Mouse (Mus musculus) limb, embryonic 12.5 days (tissue): ENCODE results near the gene Srcin1. TPM values are rescaled to one million over a fixed set of nuclear protein-coding genes. Genes with fewer than 3 reads are reported as not detected.

Experiments
- polyA plus RNA-seq: library from polyadenylated mRNA; unstranded; fragments of >200 nt; fragmentation: Nextera tagmentation; extraction: Ambion mirVana; gene quantifications from 2 replicates; pipeline ENCODE4 v1.2.1, GENCODE M21; 2016

Gene Srcin1
- polyA plus RNA-seq, 1 experiment from 2014 or later, result 0.79 TPM

Other genes starting within 250 kb of the Srcin1 start
- gene Gpr179, start 224.1 kb downstream of the Srcin1 start, polyA plus RNA-seq, result 0.05 and 0.14 TPM in 2 replicates
- 5.1 and 5.5 TPM in 2 replicates for gene Socs7, start 213.6 kb downstream of the Srcin1 start, polyA plus RNA-seq
- gene Arhgap23, start 160.7 kb downstream of the Srcin1 start, polyA plus RNA-seq, result 7.3 and 7.4 TPM in 2 replicates
- gene 4933428G20Rik, start 75.8 kb downstream of the Srcin1 start, polyA plus RNA-seq, result 0.36 and 1.4 TPM in 2 replicates
- 16.4 and 16.9 TPM in 2 replicates for gene Epop, start 53.5 kb upstream of the Srcin1 start, polyA plus RNA-seq
- gene Mllt6, start 87.2 kb upstream of the Srcin1 start, polyA plus RNA-seq, result 2.8 and 2.9 TPM in 2 replicates
- 10.0 and 11.3 TPM in 2 replicates for gene Cisd3, start 109.6 kb upstream of the Srcin1 start, polyA plus RNA-seq
- gene Pcgf2, start 124.3 kb upstream of the Srcin1 start, polyA plus RNA-seq, result 20.2 and 20.3 TPM in 2 replicates
- gene Psmb3, start 127.2 kb upstream of the Srcin1 start, polyA plus RNA-seq, result 481 TPM in 2 replicates
- 2.2 and 2.7 TPM in 2 replicates for gene Pip4k2b, start 168.5 kb upstream of the Srcin1 start, polyA plus RNA-seq
- gene Cwc25, start 190.4 kb upstream of the Srcin1 start, polyA plus RNA-seq, result 24.6 and 25.6 TPM in 2 replicates
- gene 1700001P01Rik, start 199.7 kb upstream of the Srcin1 start, polyA plus RNA-seq, result 0.37 TPM in 1 of 2 replicates, not detected in the other
- gene Rpl23, start 206.3 kb upstream of the Srcin1 start, polyA plus RNA-seq, result 513 and 518 TPM in 2 replicates
- 110 and 120 TPM in 2 replicates for gene Lasp1, start 222.8 kb upstream of the Srcin1 start, polyA plus RNA-seq